Mouse (Mus musculus) stomach, postnatal 0 days (tissue): Measurements from ENCODE around the gene Negr1. TPM values are rescaled to one million over a fixed set of nuclear protein-coding genes. Genes with fewer than 3 reads are reported as not detected.
A peak's percentile ranks its signal among the peaks of the same experiment; 100 is the strongest.

Experiments
- ATAC-seq: fragments of 200-750 bp; cut with Nextera tagmentation; 2 replicates; pipeline ENCODE4 v1.8.0; 2017; ENCODE audit not compliant: low FRiP score, low TSS enrichment
- DNase-seq: peaks from one replicate; pipeline ENCODE4 v3.0.0-alpha.2; 2016; ENCODE audit warnings: low spot score
- H3K27ac ChIP-seq: fragments of 300-500 bp; sonication (generic); replicated peaks from 2 replicates; pipeline ENCODE4 v1.5.1; 2014; ENCODE audit warnings: mild to moderate bottlenecking, control low read depth
- H3K27me3 ChIP-seq: fragments of 300-500 bp; sonication (generic); 2 replicates; pipeline ENCODE4 v1.6.1; 2014; ENCODE audit warnings: low read length; ENCODE audit not compliant: control insufficient read depth, insufficient read depth
- H3K36me3 ChIP-seq: fragments of 300-500 bp; sonication (generic); 2 replicates; pipeline ENCODE4 v1.6.1; 2014; ENCODE audit warnings: low read length, mixed read lengths; ENCODE audit not compliant: control insufficient read depth, insufficient read depth
- H3K4me1 ChIP-seq: fragments of 300-500 bp; sonication (generic); replicated peaks from 2 replicates; pipeline ENCODE4 v1.6.1; 2014; ENCODE audit warnings: antibody characterized with exemption; ENCODE audit not compliant: control insufficient read depth, insufficient read depth
- H3K4me2 ChIP-seq: fragments of 300-500 bp; sonication (generic); replicated peaks from 2 replicates; pipeline ENCODE4 v1.6.1; 2014; ENCODE audit warnings: low read depth, mild to moderate bottlenecking, control low read depth, moderate library complexity
- H3K4me3 ChIP-seq: fragments of 300-500 bp; sonication (generic); 2 replicates; pipeline ENCODE4 v1.5.1; 2014; ENCODE audit warnings: low read depth, low read length, control low read depth
- H3K9ac ChIP-seq: fragments of 300-500 bp; sonication (generic); 2 replicates; pipeline ENCODE4 v1.6.1; 2014; ENCODE audit warnings: mild to moderate bottlenecking, low read length, control low read depth, mixed read lengths
- H3K9me3 ChIP-seq: fragments of 300-500 bp; sonication (generic); 2 replicates; pipeline ENCODE4 v1.6.1; 2016; ENCODE audit warnings: low read length; ENCODE audit not compliant: control insufficient read depth
- CTCF ChIP-seq: IDR thresholded peaks from 2 replicates; pipeline ENCODE4 v1.5.1; 2016; ENCODE audit warnings: antibody characterized with exemption, low read depth, mild to moderate bottlenecking, moderate library complexity
- EP300 ChIP-seq: optimal IDR thresholded peaks from 2 replicates; pipeline ENCODE3; 2016; ENCODE audit warnings: antibody characterized with exemption
- WGBS: fragments of 180-500 bp; shearing (Covaris S2); extraction: QIAGEN DNeasy Blood & Tissue Kit; methylation state at CpG from one replicate; pipeline ENCODE4 v1.1.7; 2014; 5-methylcytosine and 5-hydroxymethylcytosine counted together
- polyA plus RNA-seq: library from polyadenylated mRNA; unstranded; fragments of >200 nt; fragmentation: Nextera tagmentation; extraction: Ambion mirVana; gene quantifications from 2 replicates; pipeline ENCODE4 v1.2.1, GENCODE M21; 2015

Gene Negr1
- polyA plus RNA-seq, 1 experiment from 2014 or later = 1.5 TPM

DNA sequence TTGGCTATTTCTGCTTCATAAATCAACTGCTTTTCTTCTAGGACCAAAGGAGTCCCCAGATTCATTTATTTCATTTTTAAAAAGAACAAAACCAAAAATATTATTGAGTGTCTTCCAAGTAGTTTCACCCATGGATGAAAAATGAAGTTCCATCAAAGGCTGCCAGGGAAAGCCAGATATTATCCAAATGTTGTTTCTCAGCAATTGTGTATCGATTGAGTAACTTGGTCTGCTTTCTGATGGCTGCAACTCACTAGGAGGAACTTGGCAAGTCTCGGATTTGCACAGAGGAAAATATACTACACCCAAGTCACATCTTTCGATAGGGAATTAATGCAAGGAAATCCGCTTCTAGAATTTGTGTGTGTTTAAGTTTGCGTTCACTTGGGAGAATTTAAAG lies 363.5 kb downstream of the Negr1 start:
- no peak overlapping the region for H3K27ac ChIP-seq
- no peak overlapping the region for H3K4me2 ChIP-seq
- H3K9me3 ChIP-seq = no peaks in the 10 kb centered on the region
- DNase-seq = no peak
- TF ChIP-seq CTCF (no peak), EP300 (no peak)
- H3K4me1 ChIP-seq = no peaks in the 10 kb centered on the region
- H3K36me3 ChIP-seq = no peaks in the 10 kb centered on the region
- H3K27me3 ChIP-seq = no peaks in the 10 kb centered on the region
- WGBS = 81% methylated on average over 5 of the region's 5 CpGs
- H3K9ac ChIP-seq = no peak overlapping the region
- ATAC-seq = no peak
- no peak overlapping the region for H3K4me3 ChIP-seq

DNA sequence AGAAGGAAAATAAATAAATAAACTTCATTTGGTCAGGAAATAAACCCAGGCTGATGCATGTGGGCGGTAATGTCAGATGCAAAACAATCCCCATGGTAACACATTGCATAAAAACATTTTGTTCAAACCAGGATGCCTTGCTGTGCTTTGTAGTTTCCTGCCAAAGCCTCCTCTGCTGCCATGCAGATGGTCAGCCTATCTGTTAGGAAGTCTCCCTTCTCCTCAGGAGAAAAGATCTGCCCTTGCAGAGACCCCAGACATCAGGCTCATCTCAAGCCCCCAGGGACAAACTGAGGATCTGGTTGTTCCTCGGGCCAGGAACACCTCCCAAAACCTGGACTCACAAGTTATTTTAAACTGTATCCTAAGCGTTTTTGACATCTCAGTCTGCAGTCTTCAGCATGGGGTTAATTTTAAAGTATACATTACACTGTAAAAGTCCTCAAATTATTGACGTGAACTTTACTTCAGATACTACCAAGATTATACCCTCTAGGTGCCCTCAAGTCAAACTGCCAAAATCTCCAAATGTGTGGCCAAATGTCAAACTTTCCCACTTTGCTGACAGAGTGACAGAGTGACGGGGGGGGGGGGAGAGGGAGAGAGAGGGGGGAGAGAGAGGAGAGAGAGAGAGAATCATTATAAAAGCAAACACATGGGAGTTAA lies 366.9 kb downstream of the Negr1 start:
- Histone ChIP-seq H3K27me3 (no peaks in the 10 kb centered on the region), H3K9me3 (no peaks in the 10 kb centered on the region), H3K4me1 (no peaks in the 10 kb centered on the region), H3K9ac (no peak overlapping the region), H3K27ac (no peak overlapping the region), H3K36me3 (no peaks in the 10 kb centered on the region), H3K4me2 (no peak overlapping the region), H3K4me3 (no peak overlapping the region)
- no peak for DNase-seq
- no peak for ATAC-seq
- no peak for TF ChIP-seq EP300
- no peak for TF ChIP-seq CTCF
- 57% methylated on average over 5 of the region's 5 CpGs for WGBS

DNA sequence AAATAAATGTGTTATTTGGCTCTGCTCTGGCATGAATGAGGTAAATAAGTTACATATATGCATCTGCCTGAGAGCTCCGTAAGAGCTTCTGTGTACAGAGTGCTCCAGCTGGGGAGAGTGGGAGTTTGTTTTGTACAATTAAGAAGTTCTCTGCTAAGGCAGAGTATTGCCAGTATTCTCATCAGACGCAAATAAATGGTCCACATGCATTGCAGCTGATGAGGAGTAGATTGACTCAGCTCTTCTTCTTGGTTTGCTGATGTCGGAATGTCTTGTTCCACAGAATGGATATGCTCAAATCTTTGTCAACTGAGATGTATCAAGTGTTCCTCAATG lies 367.4 kb downstream of the Negr1 start:
- Histone ChIP-seq H3K4me1 (no peaks in the 10 kb centered on the region), H3K4me2 (no peak overlapping the region), H3K27ac (no peak overlapping the region), H3K27me3 (no peaks in the 10 kb centered on the region), H3K9me3 (no peaks in the 10 kb centered on the region), H3K9ac (no peak overlapping the region), H3K36me3 (no peaks in the 10 kb centered on the region), H3K4me3 (no peak overlapping the region)
- TF ChIP-seq EP300 (no peak), CTCF (no peak)
- WGBS = 68% methylated on average over 3 of the region's 3 CpGs
- ATAC-seq = no peak
- no peak for DNase-seq

DNA sequence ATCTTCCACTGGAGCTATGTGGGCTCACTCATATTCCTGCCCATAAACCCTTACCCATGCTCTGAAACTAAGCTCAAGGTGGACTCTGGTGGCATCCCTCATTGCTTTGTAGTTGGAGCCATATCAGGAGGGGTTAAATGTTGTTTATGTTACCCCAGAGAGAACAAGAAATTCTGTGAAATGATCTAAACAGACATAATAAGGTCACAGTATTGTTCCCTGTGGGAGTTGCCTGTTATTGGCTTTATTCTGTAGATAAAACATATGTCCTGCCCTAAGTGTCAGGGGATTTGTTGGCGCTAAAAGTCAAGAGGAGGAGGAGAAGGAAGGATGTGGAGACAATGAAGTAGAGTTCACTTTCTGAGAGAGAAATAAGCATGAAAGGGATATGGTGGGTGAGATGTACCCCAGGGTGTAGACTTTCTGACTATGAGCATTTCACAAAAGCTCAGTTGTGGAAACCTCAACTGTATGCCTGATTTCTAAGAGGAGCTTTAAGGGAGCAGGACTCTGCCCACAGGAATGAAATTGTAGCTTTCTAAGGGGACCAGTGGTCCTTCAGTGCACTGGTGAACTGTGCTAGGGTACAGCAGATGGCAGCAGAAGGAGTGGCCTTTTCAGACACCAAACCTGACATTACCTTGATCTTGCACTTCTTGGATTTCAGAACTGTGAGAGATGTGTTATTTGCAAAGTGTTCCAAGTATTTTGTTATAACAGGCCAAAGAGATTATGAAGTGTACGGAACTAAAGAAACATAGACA lies 368.3 kb downstream of the Negr1 start:
- Histone ChIP-seq H3K4me1 (no peaks in the 10 kb centered on the region), H3K27me3 (no peaks in the 10 kb centered on the region), H3K36me3 (no peaks in the 10 kb centered on the region), H3K9me3 (no peaks in the 10 kb centered on the region), H3K9ac (no peak overlapping the region), H3K27ac (no peak overlapping the region), H3K4me3 (no peak overlapping the region), H3K4me2 (no peak overlapping the region)
- TF ChIP-seq EP300 = no peak
- no peak for TF ChIP-seq CTCF
- no peak for ATAC-seq
- WGBS = 84% methylated on average over 2 of the region's 2 CpGs
- DNase-seq = no peak

DNA sequence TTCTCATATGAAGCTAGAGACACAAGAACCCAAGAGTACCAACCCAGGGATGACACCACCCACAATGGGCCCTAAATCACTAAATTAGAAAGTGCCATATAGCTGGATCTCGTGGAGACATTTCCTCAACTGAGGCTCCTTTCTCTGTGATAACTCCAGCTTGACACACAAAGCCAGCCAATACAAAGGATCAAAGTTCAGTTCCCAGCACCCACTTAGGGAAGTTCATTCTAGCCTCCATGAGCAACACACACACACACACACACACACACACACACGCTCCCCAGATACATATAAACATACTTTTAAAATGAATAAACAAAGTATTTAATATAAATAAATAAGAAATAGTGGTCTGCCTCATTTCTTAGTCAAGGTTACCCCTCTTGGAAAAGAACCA lies 369.4 kb downstream of the Negr1 start:
- no peaks in the 10 kb centered on the region for H3K27me3 ChIP-seq
- H3K9me3 ChIP-seq = no peaks in the 10 kb centered on the region
- TF ChIP-seq CTCF (no peak), EP300 (no peak)
- H3K36me3 ChIP-seq = no peaks in the 10 kb centered on the region
- ATAC-seq = no peak
- H3K4me2 ChIP-seq = no peak overlapping the region
- H3K4me1 ChIP-seq = no peaks in the 10 kb centered on the region
- WGBS = 79% methylated on average over 2 of the region's 2 CpGs
- H3K27ac ChIP-seq = no peak overlapping the region
- no peak overlapping the region for H3K4me3 ChIP-seq
- no peak for DNase-seq
- H3K9ac ChIP-seq = no peak overlapping the region

DNA sequence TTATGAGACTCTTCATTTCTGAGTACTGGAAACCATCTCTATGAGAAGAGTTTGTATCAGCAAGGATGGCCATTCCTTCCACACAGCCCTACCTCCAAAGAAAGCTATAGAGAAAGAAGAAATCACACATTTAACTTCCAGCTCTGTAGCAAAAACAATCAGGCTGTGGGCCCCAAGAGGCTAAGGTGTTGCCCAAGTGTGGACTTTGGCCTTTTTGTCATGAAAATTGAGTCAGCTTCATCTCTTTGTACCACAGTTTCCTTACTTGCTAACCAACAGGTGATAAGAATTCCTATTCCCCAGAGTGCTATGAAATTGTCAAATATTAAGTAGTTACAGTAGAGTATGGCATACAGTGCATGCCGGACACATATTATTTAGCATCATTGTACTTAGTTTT lies 369.9 kb downstream of the Negr1 start:
- H3K27ac ChIP-seq = no peak overlapping the region
- DNase-seq (peak; percentile 47), ATAC-seq (peak; percentile 71)
- no peak overlapping the region for H3K4me3 ChIP-seq
- no peak overlapping the region for H3K4me2 ChIP-seq
- H3K4me1 ChIP-seq = no peaks in the 10 kb centered on the region
- no peaks in the 10 kb centered on the region for H3K9me3 ChIP-seq
- no peaks in the 10 kb centered on the region for H3K27me3 ChIP-seq
- H3K9ac ChIP-seq = no peak overlapping the region
- no peaks in the 10 kb centered on the region for H3K36me3 ChIP-seq
- TF ChIP-seq EP300 (no peak), CTCF (no peak)
- WGBS = 79% methylated on average over 1 of the region's 1 CpGs
